Mouse (Mus musculus) inflammation-experienced regulatory T-cells, adult 6 months (primary cell): ENCODE results near the gene Med27. TPM values are rescaled to one million over a fixed set of nuclear protein-coding genes. Genes with fewer than 3 reads are reported as not detected.

Source experiments
- ATAC-seq: one replicate; pipeline ENCODE4 v1.8.0; 2017
- polyA plus RNA-seq, 3 experiments: library from polyadenylated mRNA; unstranded; fragments of 100-300 nt; shearing (Covaris generic); gene quantifications; one replicate each; pipeline ENCODE4 v1.2.1; 2017

Med27 gene
- polyA plus RNA-seq, 3 experiments from 2014 or later: 28.1 to 32.9 (median 31.4) TPM

DNA sequence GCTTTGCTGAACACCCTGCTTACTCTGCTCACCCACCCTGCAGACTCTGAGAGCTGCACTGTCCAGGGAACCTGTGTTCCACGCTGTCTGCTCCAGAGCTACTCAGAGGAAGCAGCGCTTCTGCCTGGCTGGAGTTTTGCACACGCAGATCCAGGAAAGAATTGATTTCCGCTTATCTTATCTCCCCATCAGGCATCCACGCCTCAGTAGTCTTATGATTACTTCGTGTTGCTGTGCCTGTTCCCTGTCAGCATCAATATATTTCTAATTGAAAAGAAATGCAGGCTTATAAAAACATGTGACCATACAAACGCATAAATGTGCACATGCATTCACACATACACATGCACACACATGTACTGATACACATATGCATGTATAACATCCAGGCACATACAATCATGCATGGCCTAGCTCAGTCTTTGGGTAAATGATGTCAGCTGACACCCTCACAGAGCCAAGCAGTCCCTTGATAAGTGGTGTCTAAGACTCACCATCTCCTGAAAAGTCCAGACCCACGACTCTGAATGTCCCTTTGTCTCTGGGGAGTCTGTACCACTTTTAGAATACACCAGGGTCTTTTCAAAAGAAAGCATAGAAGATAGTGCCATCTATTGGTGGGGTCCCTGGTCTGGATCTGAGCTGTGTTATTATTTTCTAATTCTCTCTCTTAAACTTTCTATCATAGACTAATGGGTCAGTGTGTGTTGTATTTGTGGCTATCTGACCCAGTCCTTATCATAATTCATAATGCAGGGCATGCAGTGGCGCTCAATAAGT is 225.5 kb downstream of the Med27 start:
- no peak for ATAC-seq

DNA sequence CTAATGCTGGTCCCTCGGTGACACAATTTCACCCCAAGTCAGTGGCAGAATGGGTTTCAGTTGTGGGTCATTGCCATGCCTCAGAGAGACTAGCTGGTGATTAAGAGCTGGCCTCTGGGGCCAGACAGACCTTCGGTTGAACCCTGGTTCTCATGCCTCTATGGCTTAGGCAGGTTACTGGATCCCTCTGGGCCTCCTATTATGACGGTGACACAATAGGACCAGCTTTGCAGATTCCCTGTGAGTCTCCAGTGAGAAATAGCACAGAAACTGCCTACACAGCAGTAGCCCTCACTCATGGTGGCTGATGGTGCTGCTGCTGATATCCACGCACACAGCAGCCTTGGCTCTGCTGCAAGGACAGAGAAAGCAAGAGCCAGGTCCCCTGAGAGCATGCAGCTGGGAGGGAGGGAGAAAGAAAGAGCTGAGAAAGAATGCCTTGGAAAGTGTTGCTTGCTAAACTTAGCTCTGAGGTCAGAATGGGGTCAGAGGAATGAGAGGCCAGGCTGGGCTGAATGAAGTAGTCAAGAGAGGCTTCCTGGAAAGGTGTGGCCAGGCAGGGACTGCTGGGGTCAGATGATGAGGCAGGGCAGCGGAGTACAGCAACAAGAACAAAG is 226.3 kb downstream of the Med27 start:
- no peak for ATAC-seq

DNA sequence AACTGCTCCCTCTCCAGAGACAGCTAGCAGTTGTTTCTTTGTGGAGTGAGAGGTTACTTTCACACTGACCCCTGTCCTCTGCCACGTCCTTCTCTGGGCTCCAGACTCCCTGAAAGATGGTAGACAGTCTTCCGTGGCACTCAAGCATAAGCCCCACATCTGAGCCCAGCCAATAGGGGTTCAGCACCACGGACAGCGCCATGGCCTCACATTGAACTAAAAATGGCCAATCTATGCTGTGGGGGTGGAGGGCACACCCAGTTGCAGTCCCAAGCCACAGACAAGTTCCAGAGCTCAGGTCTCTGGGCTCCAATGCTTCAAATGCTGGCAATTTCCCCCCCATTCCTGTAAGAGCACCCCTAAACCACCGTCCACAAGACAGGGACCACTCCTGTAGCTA is 227.0 kb downstream of the Med27 start:
- no peak for ATAC-seq

DNA sequence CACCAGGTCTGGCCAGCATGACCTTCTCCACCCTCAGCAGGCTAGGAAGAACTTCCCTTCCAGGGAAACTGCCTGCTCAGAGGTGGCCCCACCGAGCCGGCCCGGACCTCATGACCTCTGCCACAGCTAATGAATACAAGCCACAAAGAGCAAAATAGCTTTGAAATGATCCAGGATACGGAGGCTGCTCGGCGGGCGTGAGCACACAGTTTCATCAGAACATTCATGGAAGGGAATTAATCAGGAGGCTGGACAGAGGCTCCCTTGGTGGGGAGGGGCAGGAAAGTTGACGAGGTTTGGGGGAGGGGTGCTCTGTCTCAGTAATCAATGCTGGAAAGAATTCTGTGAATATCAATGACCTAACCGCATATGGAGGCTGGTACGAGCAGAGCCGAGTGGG is 227.6 kb downstream of the Med27 start:
- ATAC-seq: no peak

Other genes starting within 250 kb of the Med27 start
- 10 to 100 TPM; 27.3 to 30.5 (median 29.8) TPM for gene Setx, start 222.6 kb upstream of the Med27 start, polyA plus RNA-seq
- 1 to 10 TPM; 2.7 to 3.4 (median 2.9) TPM for gene Ntng2, start 93.8 kb upstream of the Med27 start, polyA plus RNA-seq